Mouse (Mus musculus): ENCODE results near the gene Olfr96.
"Not testable (repeated sequence)": the region's sequence is repeated elsewhere in the genome, so short reads cannot be mapped to it uniquely, and the experiment has no call there.

Gene Olfr96

GRCm38 (mm10) chr17:37219846-37220245, at the start of gene Olfr96:
Gene Olfr96, plus strand, starts transcription at chr17:37220146.
- no peak for DNase-seq (ENCODE audit: low spot score in 2 of 2)

- no peak for DNase-seq (ENCODE audit: low spot score in 2 of 2)
These were observed 34.5 kb upstream of the Olfr96 start for GRCm38 (mm10) chr17:37185474-37185873.

GRCm38 (mm10) chr17:37190711-37191110, 29.2 kb upstream of the Olfr96 start:
- no peak for DNase-seq (ENCODE audit: low spot score in 2 of 2)

- no peak for DNase-seq (ENCODE audit: low spot score in 2 of 2)
These were observed 26.9 kb upstream of the Olfr96 start for GRCm38 (mm10) chr17:37193032-37193431.

- no peak for DNase-seq (ENCODE audit: low spot score in 2 of 2)
These were observed 26.3 kb upstream of the Olfr96 start, which contains the start of gene Ubd for GRCm38 (mm10) chr17:37193656-37194055. Gene Ubd, plus strand, starts transcription at chr17:37193892.

- DNase-seq (ENCODE audit: low spot score in 2 of 2): no peak
These were observed 25.2 kb upstream of the Olfr96 start for GRCm38 (mm10) chr17:37194782-37195181.

GRCm38 (mm10) chr17:37196845-37197724, 22.9 kb upstream of the Olfr96 start:
- DNase-seq (ENCODE audit: low spot score in 2 of 2): peak in 1 of 2 experiments; percentile 21

- no peak for DNase-seq (ENCODE audit: low spot score in 2 of 2)
These were observed 19.1 kb upstream of the Olfr96 start, which contains the start of gene Olfr94 for GRCm38 (mm10) chr17:37200894-37201293. Gene Olfr94, minus strand, starts transcription at chr17:37200994.

- peak; percentile 56 to 71 for DNase-seq (ENCODE audit: low spot score in 2 of 2)
These were observed 16.6 kb upstream of the Olfr96 start for GRCm38 (mm10) chr17:37203206-37203916.

GRCm38 (mm10) chr17:37203917-37204236, 16.1 kb upstream of the Olfr96 start:
- DNase-seq (ENCODE audit: low spot score in 2 of 2): no peak

- no peak for DNase-seq (ENCODE audit: low spot score in 2 of 2)
These were observed 8.8 kb upstream of the Olfr96 start for GRCm38 (mm10) chr17:37210884-37211768.

- DNase-seq (ENCODE audit: low spot score in 2 of 2): no peak
These were observed 6.9 kb upstream of the Olfr96 start, which contains the start of gene Olfr95 for GRCm38 (mm10) chr17:37213018-37213417. Gene Olfr95, minus strand, starts transcription at chr17:37213118.

- no peak for DNase-seq (ENCODE audit: low spot score in 2 of 2)
These were observed 1.5 kb upstream of the Olfr96 start for GRCm38 (mm10) chr17:37218486-37218885.

- DNase-seq (ENCODE audit: low spot score in 2 of 2): no peak
These were observed 1.9 kb downstream of the Olfr96 start for GRCm38 (mm10) chr17:37221879-37222278.

GRCm38 (mm10) chr17:37237230-37237629, 17.3 kb downstream of the Olfr96 start, which contains the start of gene Olfr97:
Gene Olfr97, minus strand, starts transcription at chr17:37237330.
- not testable (repeated sequence) for DNase-seq (ENCODE audit: low spot score in 2 of 2)

GRCm38 (mm10) chr17:37242198-37242597, 22.3 kb downstream of the Olfr96 start:
- DNase-seq (ENCODE audit: low spot score in 2 of 2): no peak

GRCm38 (mm10) chr17:37246715-37247114, 26.8 kb downstream of the Olfr96 start:
- DNase-seq (ENCODE audit: low spot score in 2 of 2): no peak

- DNase-seq (ENCODE audit: low spot score in 2 of 2): no peak
These were observed 29.5 kb downstream of the Olfr96 start for GRCm38 (mm10) chr17:37249460-37249859.

- DNase-seq (ENCODE audit: low spot score in 2 of 2): no peak
These were observed 30.6 kb downstream of the Olfr96 start for GRCm38 (mm10) chr17:37250544-37250943.

- no peak for DNase-seq (ENCODE audit: low spot score in 2 of 2)
These were observed 43.7 kb downstream of the Olfr96 start, which contains the start of gene Olfr98 for GRCm38 (mm10) chr17:37263626-37264025. Gene Olfr98, minus strand, starts transcription at chr17:37263749.

- DNase-seq (ENCODE audit: low spot score in 2 of 2): peak; percentile 72 to 90
These were observed 50.2 kb downstream of the Olfr96 start, which contains the start of gene H2-M3 for GRCm38 (mm10) chr17:37270058-37270701. Gene H2-M3, plus strand, starts transcription at chr17:37270220.

Data from urinary bladder, postnatal 4 days (tissue).